Mouse (Mus musculus) lung, postnatal 0 days (tissue): ENCODE data around the gene Ryk. TPM values are rescaled to one million over a fixed set of nuclear protein-coding genes. Genes with fewer than 3 reads are reported as not detected.

ENCODE experiments used
- ATAC-seq: fragments of 200-750 bp; cut with Nextera tagmentation; 2 replicates; pipeline ENCODE4 v1.8.0; 2017; ENCODE audit warnings: moderate library complexity
- DNase-seq: peaks from one replicate; pipeline ENCODE4 v3.0.0-alpha.2; 2016; ENCODE audit warnings: low spot score
- H3K27ac ChIP-seq: fragments of 300-500 bp; sonication (generic); 2 replicates; pipeline ENCODE4 v1.5.1; 2014; ENCODE audit warnings: antibody characterized with exemption, mild to moderate bottlenecking, low read length, mixed read lengths
- H3K27me3 ChIP-seq: fragments of 300-500 bp; sonication (generic); replicated peaks from 2 replicates; pipeline ENCODE4 v1.6.1; 2014; ENCODE audit warnings: low read length, mixed read lengths; ENCODE audit not compliant: insufficient read depth
- H3K36me3 ChIP-seq: fragments of 300-500 bp; sonication (generic); 2 replicates; pipeline ENCODE4 v1.6.1; 2014; ENCODE audit warnings: low read length, mixed read lengths; ENCODE audit not compliant: insufficient read depth
- H3K4me1 ChIP-seq: fragments of 300-500 bp; sonication (generic); 2 replicates; pipeline ENCODE4 v1.6.1; 2014; ENCODE audit warnings: antibody characterized with exemption, low read depth, low read length, mixed read lengths; ENCODE audit not compliant: insufficient read depth
- H3K4me2 ChIP-seq: fragments of 300-500 bp; sonication (generic); replicated peaks from 2 replicates; pipeline ENCODE4 v1.6.1; 2014; ENCODE audit warnings: low read depth, mild to moderate bottlenecking, low read length, moderate library complexity, mixed read lengths
- H3K4me3 ChIP-seq: fragments of 300-500 bp; sonication (generic); 2 replicates; pipeline ENCODE4 v1.5.1; 2014; ENCODE audit warnings: low read depth, low read length
- H3K9ac ChIP-seq: fragments of 300-500 bp; sonication (generic); replicated peaks from 2 replicates; pipeline ENCODE4 v1.6.1; 2014; ENCODE audit warnings: low read depth, mild to moderate bottlenecking
- H3K9me3 ChIP-seq: fragments of 300-500 bp; sonication (generic); 2 replicates; pipeline ENCODE4 v1.6.1; 2016; ENCODE audit warnings: low read length, mixed read lengths
- CTCF ChIP-seq: IDR thresholded peaks from 2 replicates; pipeline ENCODE4 v1.5.1; 2016; ENCODE audit warnings: antibody characterized with exemption, mild to moderate bottlenecking
- EP300 ChIP-seq: IDR thresholded peaks from 2 replicates; pipeline ENCODE4 v1.6.1; 2016; ENCODE audit warnings: antibody characterized with exemption, mild to moderate bottlenecking, control low read depth
- WGBS: fragments of 180-500 bp; shearing (Covaris S2); extraction: QIAGEN DNeasy Blood & Tissue Kit; methylation state at CpG from one replicate; pipeline ENCODE4 v1.1.7; 2014; 5-methylcytosine and 5-hydroxymethylcytosine counted together
- polyA plus RNA-seq: library from polyadenylated mRNA; unstranded; fragments of >200 nt; fragmentation: Nextera tagmentation; extraction: Ambion mirVana; gene quantifications from 2 replicates; pipeline ENCODE4 v1.2.1, GENCODE M21; 2015

Ryk gene
- polyA plus RNA-seq, 1 experiment from 2014 or later = 23.2 TPM

DNA sequence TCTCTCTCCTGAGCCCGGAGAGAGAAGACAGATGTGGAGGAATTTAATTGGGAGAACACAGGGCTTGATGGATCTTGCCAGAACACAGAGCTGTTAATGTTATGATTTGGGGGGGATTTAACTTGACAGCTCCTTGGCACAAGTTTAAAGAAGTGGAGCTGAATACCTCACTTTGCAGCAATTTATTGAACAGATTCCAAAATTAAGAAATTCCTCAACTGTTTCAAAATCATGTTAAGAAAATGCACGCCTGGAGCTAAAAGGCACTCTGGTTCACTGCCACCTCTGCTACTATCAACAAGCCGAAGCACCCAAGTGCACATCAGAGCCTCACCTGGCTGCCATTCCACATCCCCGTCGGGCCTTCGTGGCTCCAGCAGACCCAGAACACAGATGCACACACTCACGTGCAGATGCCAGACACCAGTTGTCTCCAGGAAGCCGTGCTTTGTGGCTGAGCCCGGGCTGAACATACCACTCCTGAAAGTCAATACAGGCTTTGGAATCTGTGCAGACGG is 28.6 kb upstream of the Ryk start:
- TF ChIP-seq CTCF (no peak), EP300 (peak; percentile 34; the same call in 1 of the 2 replicates)
- Histone ChIP-seq H3K27ac (no peak overlapping the region), H3K9ac (no peak overlapping the region), H3K9me3 (no peaks in the 10 kb centered on the region), H3K4me1 (no peaks in the 10 kb centered on the region), H3K36me3 (no peaks in the 10 kb centered on the region), H3K27me3 (no peaks in the 10 kb centered on the region), H3K4me2 (no peak overlapping the region), H3K4me3 (no peak overlapping the region)
- DNase-seq (peak; percentile 69), ATAC-seq (peak; percentile 49)
- WGBS = 43% methylated on average over 10 of the region's 10 CpGs

DNA sequence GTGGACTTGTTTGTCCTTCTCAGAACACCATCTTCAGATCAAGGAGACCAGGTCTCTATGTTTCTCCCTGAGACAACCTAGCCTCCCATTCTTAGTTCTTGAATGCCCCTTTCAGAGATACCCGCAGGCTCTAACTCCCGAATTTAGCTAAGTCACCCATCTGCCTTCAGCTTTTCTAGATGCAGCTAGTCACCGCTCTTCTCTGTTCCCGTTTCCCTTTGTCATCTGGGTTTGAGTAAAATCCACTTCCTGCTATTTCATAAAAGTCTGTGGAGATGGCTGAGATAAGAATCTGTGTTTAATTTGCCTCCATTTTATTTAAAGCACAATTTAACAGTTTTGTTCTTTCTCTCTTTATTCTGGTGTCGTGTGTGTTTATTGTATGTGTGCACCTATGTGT is 23.5 kb upstream of the Ryk start:
- Histone ChIP-seq H3K4me1 (no peaks in the 10 kb centered on the region), H3K27ac (no peak overlapping the region), H3K27me3 (no peaks in the 10 kb centered on the region), H3K4me2 (no peak overlapping the region), H3K9me3 (no peaks in the 10 kb centered on the region), H3K9ac (no peak overlapping the region), H3K4me3 (no peak overlapping the region), H3K36me3 (no peaks in the 10 kb centered on the region)
- DNase-seq (no peak), ATAC-seq (no peak)
- WGBS = 64% methylated on average over 5 of the region's 5 CpGs
- TF ChIP-seq EP300 (no peak), CTCF (no peak)

DNA sequence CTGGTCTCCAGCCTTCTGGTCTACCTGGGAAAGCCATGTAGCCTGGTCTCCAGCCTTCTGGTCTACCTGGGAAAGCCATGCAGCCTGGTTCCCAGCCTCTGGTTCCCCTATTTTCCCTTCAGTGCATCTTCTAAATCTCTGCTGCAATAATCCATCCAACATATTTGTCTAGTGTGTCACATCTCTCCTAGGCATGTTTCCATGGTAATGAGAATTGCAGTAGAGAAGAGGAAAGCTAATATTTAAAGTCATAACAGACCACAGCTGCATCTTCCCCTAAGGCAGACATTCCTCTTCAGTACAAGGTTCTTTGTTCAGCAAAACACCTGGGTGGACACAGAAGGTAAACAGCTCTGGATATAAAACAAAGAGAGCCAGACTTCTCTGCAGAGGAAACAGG is 16.5 kb upstream of the Ryk start:
- no peak for DNase-seq
- no peak for TF ChIP-seq EP300
- no peak for TF ChIP-seq CTCF
- no peak overlapping the region for H3K9ac ChIP-seq

DNA sequence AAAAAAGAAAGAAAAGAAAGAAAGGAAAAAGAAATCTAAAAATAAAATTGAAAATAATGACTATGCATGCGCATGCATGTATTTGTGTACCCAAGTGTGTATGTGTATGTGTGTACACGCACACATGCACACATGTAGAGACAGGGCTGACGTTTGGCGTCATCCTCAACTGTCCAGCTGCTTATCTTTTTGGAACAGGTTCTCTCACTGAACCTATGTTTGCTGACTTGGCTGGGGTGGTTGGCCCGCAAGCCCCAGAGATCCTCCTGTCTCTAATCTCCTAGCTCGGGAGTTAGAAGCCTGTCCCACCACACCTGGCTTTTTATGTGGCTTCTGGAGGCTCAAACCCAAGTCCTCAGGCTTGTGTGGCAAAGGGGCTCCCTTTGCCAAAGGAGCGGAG is 6.1 kb upstream of the Ryk start:
- Histone ChIP-seq H3K9ac (no peak overlapping the region), H3K27me3 (no peaks in the 10 kb centered on the region), H3K4me1 (no peaks in the 10 kb centered on the region), H3K27ac (no peak overlapping the region), H3K36me3 (no peaks in the 10 kb centered on the region), H3K4me3 (no peak overlapping the region), H3K4me2 (no peak overlapping the region), H3K9me3 (no peaks in the 10 kb centered on the region)
- DNase-seq (no peak), ATAC-seq (no peak)
- WGBS = 77% methylated on average over 7 of the region's 7 CpGs
- TF ChIP-seq EP300 (no peak), CTCF (no peak)

More for the DNA sequence above, 16.5 kb upstream of the Ryk start:
- no peak overlapping the region for H3K27ac ChIP-seq
- H3K4me3 ChIP-seq = no peak overlapping the region
- no peak overlapping the region for H3K4me2 ChIP-seq
- H3K27me3 ChIP-seq = no peaks in the 10 kb centered on the region
- H3K4me1 ChIP-seq = no peaks in the 10 kb centered on the region
- no peaks in the 10 kb centered on the region for H3K36me3 ChIP-seq
- ATAC-seq = no peak
- no peaks in the 10 kb centered on the region for H3K9me3 ChIP-seq

DNA sequence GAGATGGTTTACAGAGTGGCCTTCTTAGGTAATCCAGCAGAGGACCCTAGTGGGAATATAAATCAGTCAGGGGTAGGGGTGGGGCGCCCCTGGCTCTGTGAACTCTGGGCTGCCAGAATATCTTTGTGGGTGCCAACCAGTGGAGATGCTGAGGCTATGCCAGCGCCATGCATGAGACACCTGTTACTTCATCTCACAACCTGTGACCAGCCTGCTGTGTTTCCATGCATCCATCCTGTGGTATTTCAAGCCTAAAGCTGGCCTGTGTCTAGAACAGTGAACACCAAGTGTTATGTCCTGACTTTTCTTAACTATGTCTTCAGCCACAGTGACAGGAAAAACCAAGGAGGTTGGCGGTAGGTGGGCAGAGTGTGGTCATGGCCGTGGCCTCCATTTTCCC is 3.2 kb upstream of the Ryk start:
- Histone ChIP-seq H3K36me3 (no peaks in the 10 kb centered on the region), H3K4me1 (peaks cover 3% of the 10 kb centered on the region), H3K9me3 (no peaks in the 10 kb centered on the region), H3K4me3 (no peak overlapping the region), H3K9ac (no peak overlapping the region), H3K27me3 (no peaks in the 10 kb centered on the region), H3K4me2 (no peak overlapping the region), H3K27ac (no peak overlapping the region)
- DNase-seq (no peak), ATAC-seq (no peak)
- WGBS = 85% methylated on average over 4 of the region's 4 CpGs
- TF ChIP-seq CTCF (no peak), EP300 (no peak)

DNA sequence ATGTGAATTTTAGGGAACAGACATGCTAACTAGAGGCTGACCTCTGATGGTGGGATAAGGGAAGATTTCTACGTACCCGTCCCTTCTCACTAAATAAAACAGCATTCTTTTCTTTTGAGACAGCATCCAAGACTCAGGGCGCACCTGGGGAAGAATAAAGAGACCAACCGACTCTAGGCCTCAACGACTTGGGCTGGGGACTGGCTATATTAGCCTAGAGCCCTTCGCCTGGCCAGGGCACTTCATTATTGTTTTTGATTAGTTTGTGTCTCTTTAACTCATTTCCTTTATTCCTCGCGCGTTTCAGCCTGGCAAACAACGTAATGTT is 339 bp upstream of the Ryk start:
- Histone ChIP-seq H3K4me2 (peak overlapping the region; percentile 80), H3K27ac (peak overlapping the region; percentile 88), H3K4me3 (peak overlapping the region; percentile 92), H3K27me3 (no peaks in the 10 kb centered on the region), H3K9ac (peak overlapping the region; percentile 86), H3K4me1 (peaks cover 16% of the 10 kb centered on the region), H3K9me3 (no peaks in the 10 kb centered on the region), H3K36me3 (no peaks in the 10 kb centered on the region)
- no peak for DNase-seq
- peak; percentile 30; the same call in 1 of the 2 replicates for ATAC-seq
- 10% methylated on average over 10 of the region's 10 CpGs for WGBS
- no peak for TF ChIP-seq EP300
- TF ChIP-seq CTCF = no peak

DNA sequence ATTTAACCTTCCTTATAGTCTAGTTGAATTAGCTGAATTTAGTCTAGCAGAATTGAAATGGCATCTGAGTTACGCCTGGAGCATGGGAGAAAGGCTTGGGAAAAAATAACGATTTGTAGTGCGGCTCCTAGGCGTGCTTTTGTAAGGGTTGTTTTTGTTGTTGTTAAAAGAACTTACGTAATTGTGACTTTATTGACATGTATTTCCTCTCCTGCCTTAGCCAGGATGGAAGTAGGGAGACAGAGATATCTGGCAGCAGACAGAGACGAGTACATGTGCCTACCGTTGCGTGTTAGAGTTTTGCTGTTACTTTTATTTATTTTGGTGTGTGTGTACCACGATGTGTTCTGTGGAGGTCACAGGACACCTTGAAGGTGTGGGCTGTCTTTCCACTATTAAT is 1.6 kb downstream of the Ryk start:
- H3K27ac ChIP-seq = no peak overlapping the region
- peaks cover 32% of the 10 kb centered on the region for H3K4me1 ChIP-seq
- ATAC-seq (no peak), DNase-seq (peak; percentile 20)
- no peaks in the 10 kb centered on the region for H3K36me3 ChIP-seq
- H3K9me3 ChIP-seq = no peaks in the 10 kb centered on the region
- H3K4me2 ChIP-seq = peak overlapping the region; percentile 80
- TF ChIP-seq EP300 = no peak
- TF ChIP-seq CTCF = no peak
- no peaks in the 10 kb centered on the region for H3K27me3 ChIP-seq
- H3K4me3 ChIP-seq = peak overlapping the region; percentile 92
- no peak overlapping the region for H3K9ac ChIP-seq
- 30% methylated on average over 9 of the region's 9 CpGs for WGBS
